Mouse (Mus musculus) embryonic facial prominence, embryonic 11.5 days (tissue): ENCODE results near the gene Trak2. TPM values are rescaled to one million over a fixed set of nuclear protein-coding genes. Genes with fewer than 3 reads are reported as not detected.
"Not testable (repeated sequence)": the region's sequence is repeated elsewhere in the genome, so short reads cannot be mapped to it uniquely, and the experiment has no call there.

Experiments used
- ATAC-seq: fragments of 200-750 bp; cut with Nextera tagmentation; replicated peaks from 2 replicates; pipeline ENCODE4 v1.8.0; 2017; ENCODE audit warnings: low read depth; ENCODE audit not compliant: insufficient number of reproducible peaks, low FRiP score, low TSS enrichment
- DNase-seq: peaks from one replicate; pipeline ENCODE4 v3.0.0-alpha.2; 2015; ENCODE audit warnings: low spot score
- H3K27ac ChIP-seq: fragments of 300-500 bp; sonication (generic); replicated peaks from 2 replicates; pipeline ENCODE4 v1.5.1; 2014; ENCODE audit warnings: mild to moderate bottlenecking, low read depth, low read length, control low read depth
- H3K27me3 ChIP-seq: fragments of 300-500 bp; sonication (generic); 2 replicates; pipeline ENCODE4 v1.6.1; 2014; ENCODE audit warnings: mild to moderate bottlenecking, low read length, moderate library complexity, mixed read lengths; ENCODE audit not compliant: control insufficient read depth, insufficient read depth
- H3K36me3 ChIP-seq: fragments of 300-500 bp; sonication (generic); replicated peaks from 2 replicates; pipeline ENCODE4 v1.6.1; 2014; ENCODE audit warnings: low read depth, mild to moderate bottlenecking, low read length, moderate library complexity, mixed read lengths; ENCODE audit not compliant: control insufficient read depth, insufficient read depth
- H3K4me1 ChIP-seq: fragments of 300-500 bp; sonication (generic); 2 replicates; pipeline ENCODE4 v1.6.1; 2014; ENCODE audit warnings: low read length, mixed read lengths; ENCODE audit not compliant: control insufficient read depth, insufficient read depth
- H3K4me2 ChIP-seq: fragments of 300-500 bp; sonication (generic); 2 replicates; pipeline ENCODE4 v1.6.1; 2014; ENCODE audit warnings: low read depth, mild to moderate bottlenecking, control low read depth, low read length, moderate library complexity
- H3K4me3 ChIP-seq: fragments of 300-500 bp; sonication (generic); 2 replicates; pipeline ENCODE4 v1.5.1; 2014; ENCODE audit warnings: low read depth, low read length, control low read depth
- H3K9ac ChIP-seq: fragments of 300-500 bp; sonication (generic); replicated peaks from 2 replicates; pipeline ENCODE4 v1.6.1; 2014; ENCODE audit warnings: mild to moderate bottlenecking, control low read depth, low read length
- H3K9me3 ChIP-seq: fragments of 300-500 bp; sonication (generic); replicated peaks from 2 replicates; pipeline ENCODE4 v1.6.1; 2016; ENCODE audit warnings: mild to moderate bottlenecking, low read length, inconsistent platforms, mixed read lengths; ENCODE audit not compliant: control insufficient read depth
- WGBS: fragments of 180-500 bp; shearing (Covaris S2); extraction: QIAGEN DNeasy Blood & Tissue Kit; methylation state at CpG from one replicate; pipeline ENCODE4 v1.1.7; 2014; 5-methylcytosine and 5-hydroxymethylcytosine counted together
- polyA plus RNA-seq: library from polyadenylated mRNA; unstranded; fragments of >200 nt; fragmentation: Nextera tagmentation; extraction: Ambion mirVana; gene quantifications from 2 replicates; pipeline ENCODE4 v1.2.1, GENCODE M21; 2014

Gene Trak2
- polyA plus RNA-seq, 1 experiment from 2014 or later, result 10.5 TPM

DNA sequence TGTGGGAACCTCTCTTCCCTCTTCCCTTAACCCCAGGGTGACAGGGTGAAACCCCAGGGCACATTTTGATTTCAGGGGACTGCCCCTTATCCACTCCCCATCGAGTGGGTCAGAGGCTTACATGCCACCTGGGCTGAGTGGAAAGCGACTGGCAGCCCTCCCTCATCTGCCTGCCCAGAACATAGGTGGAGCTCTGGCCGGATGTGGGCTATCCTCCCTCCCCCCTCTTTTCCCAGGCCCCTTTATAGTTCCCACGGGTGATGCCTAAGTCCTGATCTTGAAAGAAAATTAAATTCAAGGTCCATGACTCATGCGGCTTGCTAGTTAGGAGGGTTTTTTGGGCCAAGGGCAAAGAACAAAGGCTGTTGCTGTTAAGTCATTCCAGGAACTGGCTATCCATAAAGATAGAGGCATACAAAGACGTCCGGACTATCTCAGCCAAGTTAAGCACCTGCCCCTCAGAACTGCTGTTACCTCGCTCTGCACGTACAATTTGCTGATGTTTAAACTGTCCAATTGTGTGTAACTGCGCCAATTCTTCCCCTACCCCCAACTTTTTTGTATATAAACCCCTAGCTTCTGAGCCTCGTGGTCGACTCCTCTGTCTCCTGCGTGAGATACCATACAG, 113.4 kb downstream of the Trak2 start:
- not testable (repeated sequence) for H3K36me3 ChIP-seq, DNase-seq, H3K9me3 ChIP-seq, H3K9ac ChIP-seq, H3K27ac ChIP-seq, H3K4me1 ChIP-seq, ATAC-seq, H3K4me3 ChIP-seq, H3K4me2 ChIP-seq, H3K27me3 ChIP-seq
- 81% methylated on average over 13 of the region's 13 CpGs for WGBS

DNA sequence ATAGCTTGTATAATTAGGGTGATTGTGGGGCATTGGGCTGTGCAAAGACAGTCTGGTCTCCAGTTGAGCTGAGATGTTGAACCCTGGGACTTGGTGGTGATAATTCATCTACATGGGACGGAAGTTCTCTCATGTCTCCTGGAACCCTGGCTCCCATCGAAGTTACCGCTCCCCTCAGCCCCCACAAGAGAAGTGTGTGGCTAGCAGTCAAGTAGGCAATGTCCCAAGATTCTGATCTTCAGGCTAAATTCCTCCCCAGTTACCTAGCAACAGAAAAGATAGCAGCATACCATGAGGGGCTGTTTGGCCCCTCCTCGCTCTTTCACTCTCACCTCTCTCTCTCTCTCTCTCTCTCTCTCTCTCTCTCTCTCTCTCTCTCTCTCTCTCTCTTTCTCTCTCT, 114.1 kb downstream of the Trak2 start:
- not testable (repeated sequence) for DNase-seq, H3K36me3 ChIP-seq, ATAC-seq, H3K9ac ChIP-seq, H3K9me3 ChIP-seq, H3K4me1 ChIP-seq, H3K4me2 ChIP-seq, H3K27ac ChIP-seq, H3K4me3 ChIP-seq, H3K27me3 ChIP-seq
- 85% methylated on average over 4 of the region's 4 CpGs for WGBS

DNA sequence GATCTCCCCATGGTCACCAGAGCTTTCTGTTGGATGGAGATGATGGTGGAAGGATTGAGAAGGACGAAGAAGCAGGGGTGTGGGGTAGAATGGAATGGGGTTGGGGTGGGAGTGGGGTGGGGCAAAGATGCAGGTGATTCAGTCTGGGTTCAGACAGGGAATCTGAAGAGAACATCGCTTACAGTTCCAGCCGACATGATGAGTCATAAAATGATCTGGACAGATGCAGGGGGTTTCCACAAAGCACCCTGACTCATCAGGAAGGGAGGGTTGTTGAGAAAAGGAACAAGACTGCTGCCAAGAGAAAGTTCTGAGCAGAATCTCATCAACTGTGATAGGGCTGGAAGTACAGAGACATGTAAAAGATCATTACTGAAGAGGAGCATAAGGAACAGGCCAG, 116.4 kb downstream of the Trak2 start:
- not testable (repeated sequence) for H3K27me3 ChIP-seq, H3K27ac ChIP-seq, H3K36me3 ChIP-seq, H3K9me3 ChIP-seq, H3K4me1 ChIP-seq, DNase-seq, H3K9ac ChIP-seq, ATAC-seq, H3K4me3 ChIP-seq, H3K4me2 ChIP-seq
- WGBS, result 84% methylated on average over 3 of the region's 3 CpGs

Other genes starting within 250 kb of the Trak2 start
- gene Casp8, start 178.1 kb downstream of the Trak2 start, polyA plus RNA-seq, result 15.5 and 16.3 TPM in 2 replicates
- 34.3 and 35.3 TPM in 2 replicates for gene Stradb, start 92 bp upstream of the Trak2 start, polyA plus RNA-seq
- gene C2cd6, start 121.5 kb upstream of the Trak2 start, polyA plus RNA-seq, result not detected in 2 replicates
- 38.9 and 44.1 TPM in 2 replicates for gene Tmem237, start 147.0 kb upstream of the Trak2 start, polyA plus RNA-seq
- gene Mpp4, start 190.0 kb upstream of the Trak2 start, polyA plus RNA-seq, result 0.17 and 0.49 TPM in 2 replicates